ENCODE assay signal across 22 mouse cellular contexts in the genomic region with DNA sequence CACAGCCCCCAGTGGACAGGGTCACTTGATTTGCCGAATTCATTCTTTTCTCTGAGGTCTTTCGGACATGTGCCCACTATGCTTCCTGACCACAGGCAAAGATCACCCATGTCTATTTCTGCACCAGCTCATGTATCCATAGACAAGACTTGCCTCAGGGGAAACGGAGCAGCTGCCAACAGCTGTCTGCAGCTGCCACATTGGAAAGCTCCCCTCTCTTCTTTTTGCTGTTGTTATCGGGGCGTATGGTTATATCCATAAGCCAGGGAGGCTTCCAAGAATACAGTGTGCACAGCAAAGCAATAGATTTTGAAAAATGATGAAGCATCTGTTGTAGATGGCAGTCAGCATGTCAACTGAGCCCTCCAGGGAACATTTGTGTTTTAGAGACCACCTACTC.
A peak's percentile ranks its signal among the peaks of the same experiment; 100 is the strongest.
DNase-seq lines count a peak whose midpoint lies in the region; ATAC-seq and TF ChIP-seq lines count a peak whose summit lies in the region.
"Had no signal": no experiment of that assay in that cellular context is flagged by ENCODE, and none has a peak within 500 bp of the region (broad histone marks: within the 10 kb centered on the region; RNA-seq: fewer than 3 reads in every experiment).

No protein-coding gene starts in this region.

- peak; percentile 32; the same call in 1 of the 2 replicates for ATAC-seq in lung, postnatal 0 days
- no peak for ATAC-seq in liver, postnatal 0 days
- ATAC-seq: forebrain, postnatal 0 days; hindbrain, embryonic 16.5 days; intestine, embryonic 15.5 days; midbrain, embryonic 13.5 days had no signal

- TF ChIP-seq CTCF in kidney, adult 2 months (conservative IDR thresholded peaks at IDR 0.05; ENCODE audit: insufficient read depth, insufficient read length, low read depth, low read length), result no peak
- TF ChIP-seq CTCF in lung, postnatal 0 days (IDR thresholded peaks at IDR 0.05), result no peak
- TF ChIP-seq CTCF in liver, postnatal 0 days (IDR thresholded peaks at IDR 0.05; ENCODE audit: low read depth), result no peak

- intact Hi-C loops in heart, postnatal 14 days (cut with DNase I), result no loop called here

- WGBS in kidney, adult 2 months, result 86% methylated on average over 5 of the region's 5 CpGs
- WGBS in lung, postnatal 0 days, result 72% methylated on average over 5 of the region's 5 CpGs
- WGBS in liver, postnatal 0 days (ENCODE audit: insufficient replicate concordance), result 87% methylated on average over 5 of the region's 5 CpGs

- no peaks in the 10 kb centered on the region for H3K36me3 ChIP-seq in kidney, adult 2 months (ENCODE audit: control insufficient read depth, insufficient read depth, low read length)
- H3K36me3 ChIP-seq in lung, postnatal 0 days (ENCODE audit: insufficient read depth, low read length), result no peaks in the 10 kb centered on the region
- no peaks in the 10 kb centered on the region for H3K36me3 ChIP-seq in liver, postnatal 0 days (replicated peaks; ENCODE audit: insufficient read depth, low read length)
- H3K36me3 ChIP-seq: embryonic facial prominence, embryonic 12.5 days; heart, embryonic 13.5 days; hindbrain, embryonic 10.5 days; intestine, embryonic 15.5 days; limb, embryonic 12.5 days; midbrain, embryonic 13.5 days had no signal

- no peak overlapping the region for H3K27ac ChIP-seq in kidney, adult 2 months (ENCODE audit: insufficient read depth, low read depth, low read length)
- no peak overlapping the region for H3K27ac ChIP-seq in lung, postnatal 0 days (ENCODE audit: low read length)
- no peak overlapping the region for H3K27ac ChIP-seq in liver, postnatal 0 days (ENCODE audit: low read depth)
- H3K27ac ChIP-seq: embryonic facial prominence, embryonic 12.5 days; heart, embryonic 13.5 days; hindbrain, embryonic 10.5 days; intestine, embryonic 15.5 days; limb, embryonic 12.5 days; midbrain, embryonic 13.5 days; stomach, postnatal 0 days had no signal

- H3K4me2 ChIP-seq in lung, postnatal 0 days (replicated peaks; ENCODE audit: low read depth, low read length), result no peak overlapping the region
- H3K4me2 ChIP-seq in liver, postnatal 0 days (ENCODE audit: low read depth, low read length), result no peak overlapping the region
- H3K4me2 ChIP-seq: embryonic facial prominence, embryonic 12.5 days; heart, embryonic 13.5 days; intestine, embryonic 15.5 days; limb, embryonic 12.5 days; liver, embryonic 11.5 days; midbrain, embryonic 13.5 days had no signal

- no peak for TF ChIP-seq POLR2A in kidney, adult 2 months (IDR thresholded peaks at IDR 0.05; ENCODE audit: low read depth, low read length)

- no peak overlapping the region for H3K9ac ChIP-seq in lung, postnatal 0 days (replicated peaks; ENCODE audit: low read depth)
- H3K9ac ChIP-seq in liver, postnatal 0 days (replicated peaks), result no peak overlapping the region
- H3K9ac ChIP-seq: embryonic facial prominence, embryonic 12.5 days; forebrain, postnatal 0 days; heart, embryonic 13.5 days; intestine, embryonic 15.5 days; limb, embryonic 12.5 days; midbrain, embryonic 13.5 days had no signal

- no peak overlapping the region for H3K4me3 ChIP-seq in kidney, adult 2 months (ENCODE audit: insufficient read depth, low read depth, low read length)
- H3K4me3 ChIP-seq in lung, postnatal 0 days (ENCODE audit: low read depth, low read length), result no peak overlapping the region
- no peak overlapping the region for H3K4me3 ChIP-seq in liver, postnatal 0 days (ENCODE audit: low read depth, low read length)
- H3K4me3 ChIP-seq: embryonic facial prominence, embryonic 12.5 days; heart, embryonic 13.5 days; hindbrain, embryonic 10.5 days; intestine, embryonic 15.5 days; limb, embryonic 12.5 days; megakaryocyte, embryonic 14.5 days; midbrain, embryonic 13.5 days had no signal

- no peak for TF ChIP-seq EP300 in lung, postnatal 0 days (IDR thresholded peaks at IDR 0.05)
- no peak for TF ChIP-seq EP300 in liver, postnatal 0 days (IDR thresholded peaks at IDR 0.05; ENCODE audit: low read depth)

- H3K27me3 ChIP-seq in kidney, adult 2 months (replicated peaks; ENCODE audit: control insufficient read depth, insufficient read depth, low read length), result no peaks in the 10 kb centered on the region
- H3K27me3 ChIP-seq in lung, postnatal 0 days (replicated peaks; ENCODE audit: insufficient read depth, low read length), result no peaks in the 10 kb centered on the region
- H3K27me3 ChIP-seq in liver, postnatal 0 days (ENCODE audit: insufficient read depth, low read length), result no peaks in the 10 kb centered on the region
- H3K27me3 ChIP-seq: embryonic facial prominence, embryonic 12.5 days; heart, embryonic 13.5 days; intestine, embryonic 15.5 days; limb, embryonic 12.5 days; megakaryocyte, embryonic 14.5 days; midbrain, embryonic 13.5 days had no signal

- H3K4me1 ChIP-seq in kidney, adult 2 months (ENCODE audit: control insufficient read depth, insufficient read depth, low read length), result no peaks in the 10 kb centered on the region
- H3K4me1 ChIP-seq in lung, postnatal 0 days (ENCODE audit: insufficient read depth, low read depth, low read length), result no peaks in the 10 kb centered on the region
- H3K4me1 ChIP-seq in liver, postnatal 0 days (ENCODE audit: insufficient read depth), result no peaks in the 10 kb centered on the region
- H3K4me1 ChIP-seq: embryonic facial prominence, embryonic 12.5 days; heart, embryonic 13.5 days; hindbrain, embryonic 10.5 days; intestine, embryonic 15.5 days; megakaryocyte, embryonic 14.5 days; midbrain, embryonic 13.5 days had no signal

- peak; percentile 16 for DNase-seq in kidney, postnatal 14 days
- no peak for DNase-seq in kidney, adult 2 months
- peak; percentile 38 to 47 for DNase-seq in heart, postnatal 14 days
- peak; percentile 14 for DNase-seq in lung, postnatal 0 days (ENCODE audit: low spot score)
- DNase-seq in testis, postnatal 14 days (ENCODE audit: low spot score), result peak; percentile 16
- DNase-seq in urinary bladder, postnatal 36 days (ENCODE audit: low spot score in 2 of 2), result no peak
- no peak for DNase-seq in liver, postnatal 0 days
- DNase-seq: adrenal gland, adult 8-10 months; cerebellum, adult 18-20 months; cerebellum, postnatal 25 days; forebrain, postnatal 0 days; gastrocnemius, postnatal 14 days had no signal

- H3K9me3 ChIP-seq in lung, postnatal 0 days (ENCODE audit: low read length), result no peaks in the 10 kb centered on the region
- no peaks in the 10 kb centered on the region for H3K9me3 ChIP-seq in liver, postnatal 0 days (ENCODE audit: low read length)
- H3K9me3 ChIP-seq: embryonic facial prominence, embryonic 12.5 days; heart, embryonic 13.5 days; hindbrain, embryonic 10.5 days; intestine, embryonic 15.5 days; limb, embryonic 12.5 days; midbrain, embryonic 13.5 days had no signal

Comparison
In these comparisons a context has a peak if more than half of its experiments do, and no peak if none do; other contexts are left out.
1. DNase-seq: peak in kidney, postnatal 14 days (single experiment), heart, postnatal 14 days (2 of 2), lung, postnatal 0 days (single experiment) and testis, postnatal 14 days (single experiment); none in kidney, adult 2 months (single experiment), urinary bladder, postnatal 36 days (0 of 2) and liver, postnatal 0 days (single experiment).